Mouse (Mus musculus) kidney, adult 2 months (tissue): ENCODE measurements around the gene Dab2ip.

Experiments
- CTCF ChIP-seq: fragments of 200-500 bp; conservative IDR thresholded peaks from 2 replicates; pipeline ENCODE4 v1.5.1; 2011; ENCODE audit warnings: low read depth, mild to moderate bottlenecking, control low read depth, low read length, moderate library complexity, mixed read lengths; ENCODE audit not compliant: insufficient read depth, insufficient read length
- POLR2A ChIP-seq: fragments of 200-500 bp; IDR thresholded peaks from one replicate; pipeline ENCODE4 v1.6.1; 2011; ENCODE audit warnings: low read depth, low read length, control low read depth

DNA sequence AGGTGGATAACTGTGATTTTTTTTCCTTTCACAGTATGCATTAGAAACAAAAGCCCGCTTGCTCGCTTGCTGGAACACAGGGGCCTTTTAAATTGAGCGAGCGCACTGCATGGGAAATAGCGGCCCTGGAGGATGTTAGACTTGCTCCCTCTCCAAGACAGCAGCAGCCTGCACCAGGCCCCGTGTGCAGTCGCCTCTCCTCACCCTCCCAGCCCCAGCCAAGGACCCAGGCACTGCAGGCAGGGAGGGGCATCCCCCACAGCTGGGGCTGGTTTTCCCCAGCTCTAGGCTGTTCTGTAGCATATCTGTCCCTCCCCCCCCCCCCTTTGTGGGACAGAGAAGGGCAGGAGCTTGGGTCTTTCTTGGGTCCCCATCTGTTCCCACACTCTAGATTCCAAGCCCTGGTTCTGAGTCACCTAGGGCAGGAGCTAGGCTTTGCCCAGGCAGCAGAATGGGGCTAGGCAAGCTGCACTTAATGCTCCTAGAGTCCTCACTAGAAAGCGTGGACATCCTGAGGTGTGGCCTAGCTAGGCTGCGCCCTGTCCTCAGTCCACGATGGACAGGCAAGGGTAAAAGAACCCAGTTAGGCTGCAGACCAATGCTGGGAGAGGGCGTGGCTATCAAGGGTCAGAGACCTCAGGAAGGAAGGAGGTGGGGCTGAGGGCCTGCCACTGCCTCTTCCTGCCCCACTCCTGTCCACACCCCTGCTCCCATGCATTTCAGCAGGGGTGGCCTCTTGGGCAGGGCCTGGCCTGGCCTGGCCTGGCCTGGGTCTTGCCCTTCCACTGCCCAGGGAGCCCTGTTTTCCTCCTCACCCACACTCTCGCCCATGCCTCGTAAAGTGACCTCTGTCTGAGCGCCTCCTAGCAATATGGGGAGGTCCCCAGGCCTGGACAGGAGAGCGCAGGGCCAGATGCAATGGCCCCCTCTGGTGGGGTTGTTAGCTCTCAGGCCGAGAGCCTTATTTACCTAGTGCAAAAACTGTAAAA, 171.3 kb downstream of the Dab2ip start:
- TF ChIP-seq CTCF (peak; percentile 44), POLR2A (no peak)
